Mouse (Mus musculus): ENCODE results near the gene Defb35.
"Not testable (repeated sequence)": the region's sequence is repeated elsewhere in the genome, so short reads cannot be mapped to it uniquely, and the experiment has no call there.

Gene Defb35

GRCm38 (mm10) chr8:21938052-21938451 lies at the start of gene Defb35:
TSS of gene Defb35 (plus strand) at chr8:21938352.
- not testable (repeated sequence) for DNase-seq (ENCODE audit: low spot score)

DNA sequence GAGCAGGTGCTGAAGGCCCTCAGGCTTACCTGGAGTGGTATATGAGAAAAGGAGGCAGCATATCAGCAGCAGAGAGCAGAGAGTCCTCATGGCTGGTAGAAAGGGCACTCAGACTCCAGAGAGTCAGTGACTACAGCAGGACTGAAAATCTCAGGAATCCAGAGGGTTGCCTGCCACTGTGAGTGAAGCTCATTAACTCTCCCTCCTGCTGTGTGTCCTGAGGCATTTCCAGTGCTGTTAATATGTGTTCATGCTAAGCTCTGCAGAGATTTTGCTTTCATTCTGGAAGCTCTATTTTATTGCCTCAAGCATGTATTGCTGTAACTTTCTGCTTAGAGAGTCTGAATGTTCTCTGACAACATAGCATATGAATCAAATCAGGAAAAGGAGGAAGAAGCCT lies 31.9 kb upstream of the Defb35 start, which contains the start of gene Defb11:
Defb11 (minus strand) TSS at position 123 of the 400 bp plus-strand sequence.
- DNase-seq (ENCODE audit: low spot score) = not testable (repeated sequence)

GRCm38 (mm10) chr8:21911931-21912330 lies 26.2 kb upstream of the Defb35 start:
- no peak for DNase-seq (ENCODE audit: low spot score)

DNA sequence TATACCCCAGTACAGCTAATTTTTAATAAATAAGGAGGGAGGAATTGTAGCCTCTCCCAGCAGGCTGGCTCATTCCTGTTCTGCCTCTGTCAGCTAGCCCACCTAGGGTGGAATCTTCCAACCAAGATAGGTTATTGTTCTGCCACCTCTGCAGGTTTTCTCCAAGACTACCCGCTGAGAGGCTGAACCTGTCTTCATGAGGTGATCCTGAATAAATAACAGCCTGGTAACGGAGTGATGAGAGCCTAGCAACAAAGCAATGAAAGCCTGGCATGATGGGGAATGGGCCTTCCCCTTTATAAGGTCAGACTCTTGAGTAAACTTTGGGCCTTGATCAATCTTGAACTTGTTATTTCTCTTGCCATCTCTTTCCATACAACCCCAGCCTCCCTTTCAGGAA lies 25.6 kb upstream of the Defb35 start:
- DNase-seq (ENCODE audit: low spot score) = no peak

DNA sequence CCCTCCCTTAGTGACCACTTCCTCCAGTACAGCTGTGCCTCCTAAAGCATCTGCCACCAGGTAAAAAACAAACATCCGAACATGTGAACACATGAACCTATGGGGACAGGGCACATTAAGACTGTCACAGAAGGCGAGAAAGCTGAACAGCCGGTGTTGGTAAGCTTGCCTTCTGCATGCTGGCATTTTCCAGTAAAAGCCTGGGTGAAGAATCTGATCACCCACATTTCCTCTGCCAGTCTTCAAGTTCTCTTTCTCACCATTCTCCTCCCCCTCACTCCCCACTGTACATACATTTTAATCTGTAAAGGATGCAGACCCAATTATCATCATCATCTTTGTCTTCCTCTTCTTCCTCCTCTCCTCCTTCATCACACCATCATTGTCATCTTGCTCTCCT lies 22.5 kb upstream of the Defb35 start:
- no peak for DNase-seq (ENCODE audit: low spot score)

DNA sequence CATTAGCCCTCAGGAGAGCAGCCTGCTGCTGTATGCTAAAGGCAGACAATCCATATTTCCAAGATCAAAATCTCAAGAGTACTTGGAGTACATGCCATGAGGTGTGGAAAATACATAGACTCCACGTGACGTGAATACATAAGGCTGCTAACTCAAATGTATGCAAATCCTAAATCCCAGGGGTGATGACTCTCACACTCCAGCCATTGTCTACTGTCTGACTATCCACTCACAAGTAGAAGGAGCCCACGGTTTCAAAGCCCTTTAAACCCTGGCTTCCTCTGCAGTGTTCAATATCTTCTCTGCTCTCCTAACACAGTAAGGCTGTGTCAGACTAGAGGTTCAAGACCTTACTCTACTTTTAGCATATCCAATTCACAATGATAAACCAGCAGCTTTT lies 7.4 kb upstream of the Defb35 start:
- not testable (repeated sequence) for DNase-seq (ENCODE audit: low spot score)

DNA sequence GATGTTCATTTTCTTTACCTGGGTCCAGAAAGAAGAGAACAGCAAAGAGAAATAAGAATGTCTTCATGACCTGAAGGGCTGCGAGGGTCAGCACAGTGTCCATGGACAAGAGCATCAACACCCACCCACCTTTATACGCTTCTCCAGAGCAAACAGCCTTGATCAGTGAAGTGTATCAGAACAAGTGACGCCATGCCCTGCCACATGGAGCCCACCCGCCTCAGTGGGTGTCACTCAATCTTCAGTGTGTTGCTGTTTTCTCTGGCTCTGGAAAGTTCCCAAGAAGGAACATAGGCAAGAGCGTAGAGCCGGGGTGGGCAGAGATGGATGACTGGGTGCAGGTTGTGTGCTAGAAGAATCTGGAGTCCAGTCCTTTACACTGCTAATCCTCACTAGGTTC lies 5.5 kb upstream of the Defb35 start, which contains the start of gene Defb15:
Defb15 (minus strand) TSS at position 101 of the 400 bp plus-strand sequence.
- no peak for DNase-seq (ENCODE audit: low spot score)

DNA sequence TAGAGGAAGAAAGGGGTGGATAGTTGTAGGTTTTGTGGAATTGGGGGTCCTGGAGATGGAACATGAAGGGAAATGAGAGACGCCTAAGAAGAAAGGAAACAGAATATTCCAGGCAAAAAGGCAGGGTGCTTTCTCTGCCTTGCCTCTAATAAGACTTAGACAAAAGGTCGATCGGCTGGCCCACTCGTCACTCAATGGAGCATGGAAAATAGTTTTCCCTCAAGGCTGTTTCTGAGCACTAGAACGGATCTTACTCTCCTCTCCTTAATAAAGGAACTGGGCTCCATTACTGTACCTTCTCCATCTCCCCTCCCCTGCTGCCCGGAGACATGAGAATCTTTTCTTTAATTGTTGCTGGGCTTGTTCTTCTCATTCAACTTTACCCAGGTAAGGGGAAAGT lies 8.3 kb downstream of the Defb35 start, which contains the start of gene Defb13:
Defb13 (plus strand) TSS at position 301 of the 400 bp plus-strand sequence.
- no peak for DNase-seq (ENCODE audit: low spot score)

DNA sequence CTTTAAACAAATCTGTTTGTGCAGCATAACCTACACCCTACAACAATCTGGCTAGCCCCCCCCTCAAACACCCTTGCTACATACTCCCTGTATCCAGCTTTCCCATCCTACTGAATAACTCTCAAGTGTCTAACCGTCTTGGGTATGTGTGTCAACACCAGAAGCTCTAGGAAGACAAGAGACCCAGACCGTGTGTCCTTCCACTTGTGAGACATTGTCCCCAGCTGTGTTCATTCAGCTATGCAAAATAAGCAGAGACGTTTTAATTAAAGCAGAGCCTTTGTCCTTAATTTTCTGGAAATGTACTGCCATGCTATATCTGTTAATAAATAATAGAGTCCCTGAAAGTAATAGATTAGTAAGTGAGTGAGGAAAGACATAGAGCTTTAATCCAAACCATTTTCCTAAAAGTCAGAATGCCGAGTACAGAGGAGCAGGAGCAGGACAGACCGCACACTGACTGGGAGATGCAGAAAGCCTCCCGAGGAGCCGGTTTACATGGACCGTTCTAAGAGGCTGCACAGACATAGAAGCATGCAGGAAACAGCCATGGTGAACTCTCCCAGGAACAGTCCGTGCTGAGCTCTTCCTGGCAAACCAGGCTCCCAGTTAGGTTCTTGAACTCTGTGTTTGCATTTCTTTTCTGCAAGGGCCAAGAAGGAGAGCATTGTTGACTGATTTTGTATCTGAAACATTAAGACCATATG lies 9.3 kb downstream of the Defb35 start:
- DNase-seq (ENCODE audit: low spot score) = no peak

- no peak for DNase-seq (ENCODE audit: low spot score)
Measured at GRCm38 (mm10) chr8:21955321-21955720, 17.2 kb downstream of the Defb35 start.

DNA sequence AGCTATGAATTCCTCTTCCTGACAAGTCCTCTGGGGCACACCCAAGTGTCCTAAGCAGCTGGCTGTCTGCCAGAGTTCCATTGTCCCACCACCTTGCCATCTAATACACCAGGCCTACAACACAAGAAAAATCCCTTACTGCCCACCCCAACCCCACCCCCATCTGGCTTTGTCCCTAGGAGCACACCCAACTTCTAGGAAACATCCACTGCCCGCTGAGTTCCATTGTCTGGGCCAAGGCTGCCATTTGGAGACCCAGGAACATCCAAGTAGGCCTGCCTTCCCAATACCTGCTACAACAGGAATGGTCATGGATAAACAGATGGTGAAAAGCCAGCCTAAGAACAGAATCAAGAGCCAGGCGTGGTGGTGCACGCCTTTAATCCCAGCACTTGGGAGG lies 18.2 kb downstream of the Defb35 start:
- DNase-seq (ENCODE audit: low spot score) = no peak

- DNase-seq (ENCODE audit: low spot score) = no peak
Measured at GRCm38 (mm10) chr8:21958414-21958813, 20.3 kb downstream of the Defb35 start, which contains the start of gene Fam90a1a. TSS of gene Fam90a1a (plus strand) at chr8:21958714.

DNA sequence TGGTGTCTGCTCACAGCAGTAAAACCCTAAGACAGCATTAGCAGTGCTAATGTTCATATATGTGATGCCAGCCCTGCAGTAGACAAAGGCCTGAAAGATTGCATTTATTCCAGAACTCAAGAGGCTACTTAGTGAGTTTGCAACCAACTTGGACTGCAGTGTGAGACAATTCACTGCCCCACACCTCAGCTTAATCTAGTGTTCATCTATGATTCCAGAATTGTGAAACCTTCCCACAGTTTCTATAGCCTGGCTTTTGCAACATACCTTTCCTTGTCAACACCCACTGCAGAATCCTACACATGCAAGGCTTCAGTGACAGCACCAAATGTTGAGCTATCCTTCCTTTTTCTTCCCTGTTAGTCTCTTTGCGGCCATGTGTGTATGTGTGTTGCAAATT lies 28.5 kb downstream of the Defb35 start:
- no peak for DNase-seq (ENCODE audit: low spot score)

DNA sequence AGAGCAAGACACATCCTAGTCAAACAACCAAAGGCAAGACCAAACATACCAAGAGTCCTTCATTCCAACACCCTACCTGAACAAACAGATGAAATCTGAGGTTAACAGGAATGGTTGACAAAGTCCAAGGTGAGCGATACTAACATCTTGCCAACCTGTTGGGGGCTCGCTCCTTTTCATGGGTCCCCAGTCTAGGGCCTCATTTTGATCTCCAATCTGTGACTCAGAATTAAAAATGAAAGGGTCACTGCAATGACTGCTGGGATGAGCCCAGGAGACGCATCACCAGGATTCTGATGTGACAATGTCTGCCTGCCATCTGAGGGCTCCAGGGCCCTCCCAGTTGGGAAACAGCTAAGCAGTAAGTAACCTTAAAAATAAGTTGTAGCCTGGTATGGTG lies 31.3 kb downstream of the Defb35 start, which contains the start of gene Ccdc70:
Ccdc70 (plus strand) TSS at position 301 of the 400 bp plus-strand sequence.
- DNase-seq (ENCODE audit: low spot score) = no peak

DNA sequence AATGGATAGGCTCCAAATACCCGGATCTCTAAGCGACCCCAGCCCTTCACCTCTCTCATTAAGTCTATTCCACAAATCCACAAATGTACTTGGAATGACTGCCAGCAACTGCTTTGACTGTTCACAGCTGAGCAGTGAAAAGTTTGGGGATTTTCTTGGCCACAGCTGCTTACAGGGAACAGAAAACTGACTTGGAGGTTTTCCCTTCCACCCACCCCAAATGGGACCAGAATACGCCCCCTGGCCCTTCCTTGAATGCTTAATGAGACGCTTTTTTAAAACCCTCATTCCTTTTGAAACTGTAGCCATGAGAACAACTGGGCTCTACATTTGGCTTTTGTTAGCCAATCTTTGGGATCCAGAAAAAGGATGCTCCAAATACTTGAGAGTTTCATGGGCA lies 40.0 kb downstream of the Defb35 start:
- no peak for DNase-seq (ENCODE audit: low spot score)

GRCm38 (mm10) chr8:21981664-21982337 lies 43.6 kb downstream of the Defb35 start:
- DNase-seq (ENCODE audit: low spot score) = no peak

Measured in T-cell, adult 2 months (primary cell).